Mouse (Mus musculus): ENCODE measurements around the gene Ppif. TPM values are rescaled to one million over a fixed set of nuclear protein-coding genes. Genes with fewer than 3 reads are reported as not detected.

Gene Ppif
- polyA plus RNA-seq, 1 experiment from 2014 or later = 13.8 TPM

- Histone ChIP-seq H3K4me2 (replicated peaks; ENCODE audit: low read depth, low read length) (no peak overlapping the region), H3K27ac (ENCODE audit: low read length) (no peak overlapping the region), H3K9me3 (ENCODE audit: low read length) (no peaks in the 10 kb centered on the region), H3K27me3 (replicated peaks; ENCODE audit: insufficient read depth, low read length) (no peaks in the 10 kb centered on the region), H3K4me3 (ENCODE audit: low read depth, low read length) (no peak overlapping the region), H3K9ac (replicated peaks; ENCODE audit: low read depth) (no peak overlapping the region), H3K4me1 (ENCODE audit: insufficient read depth, low read depth, low read length) (peaks cover 9% of the 10 kb centered on the region; the same call in 1 of the 2 replicates), H3K36me3 (ENCODE audit: insufficient read depth, low read length) (0 out of 2 replicates have a peak, but pooled peaks cover 3% of the 10 kb centered on the region)
- TF ChIP-seq CTCF (IDR thresholded peaks at IDR 0.05) (no peak), EP300 (IDR thresholded peaks at IDR 0.05) (no peak)
- 62% methylated on average over 1 of the region's 1 CpGs for WGBS
- DNase-seq (ENCODE audit: low spot score) (no peak), ATAC-seq (no peak)
These were observed 22.6 kb downstream of the Ppif start for GRCm38 (mm10) chr14:25716528-25716927.

- no peak for ATAC-seq
These were observed 23.8 kb downstream of the Ppif start for GRCm38 (mm10) chr14:25717718-25718117.

GRCm38 (mm10) chr14:25718471-25718870 lies 24.5 kb downstream of the Ppif start:
- H3K27ac ChIP-seq (ENCODE audit: low read length) = peak overlapping the region; percentile 69
- no peak overlapping the region for H3K4me2 ChIP-seq (replicated peaks; ENCODE audit: low read depth, low read length)
- DNase-seq (ENCODE audit: low spot score) = peak; percentile 87
- H3K9me3 ChIP-seq (ENCODE audit: low read length) = no peaks in the 10 kb centered on the region
- H3K36me3 ChIP-seq (ENCODE audit: insufficient read depth, low read length) = 0 out of 2 replicates have a peak, but pooled peaks cover 3% of the 10 kb centered on the region
- no peak overlapping the region for H3K4me3 ChIP-seq (ENCODE audit: low read depth, low read length)
- peak; percentile 87 for ATAC-seq
- H3K4me1 ChIP-seq (ENCODE audit: insufficient read depth, low read depth, low read length) = 0 out of 2 replicates have a peak, but pooled peaks cover 8% of the 10 kb centered on the region
- WGBS = 5% methylated on average over 2 of the region's 2 CpGs
- TF ChIP-seq CTCF (IDR thresholded peaks at IDR 0.05) (no peak), EP300 (IDR thresholded peaks at IDR 0.05) (peak; percentile 10; the same call in 1 of the 2 replicates)
- no peaks in the 10 kb centered on the region for H3K27me3 ChIP-seq (replicated peaks; ENCODE audit: insufficient read depth, low read length)
- H3K9ac ChIP-seq (replicated peaks; ENCODE audit: low read depth) = no peak overlapping the region

More at GRCm38 (mm10) chr14:25717718-25718117, 23.8 kb downstream of the Ppif start:
- WGBS = 85% methylated on average over 8 of the region's 8 CpGs
- Histone ChIP-seq H3K4me2 (replicated peaks; ENCODE audit: low read depth, low read length) (no peak overlapping the region), H3K36me3 (ENCODE audit: insufficient read depth, low read length) (0 out of 2 replicates have a peak, but pooled peaks cover 3% of the 10 kb centered on the region), H3K4me3 (ENCODE audit: low read depth, low read length) (no peak overlapping the region), H3K27ac (ENCODE audit: low read length) (0 out of 2 replicates have a peak overlapping the region, but pooled peaks have one; percentile 20), H3K9me3 (ENCODE audit: low read length) (no peaks in the 10 kb centered on the region), H3K27me3 (replicated peaks; ENCODE audit: insufficient read depth, low read length) (no peaks in the 10 kb centered on the region), H3K9ac (replicated peaks; ENCODE audit: low read depth) (no peak overlapping the region), H3K4me1 (ENCODE audit: insufficient read depth, low read depth, low read length) (0 out of 2 replicates have a peak, but pooled peaks cover 8% of the 10 kb centered on the region)
- TF ChIP-seq EP300 (IDR thresholded peaks at IDR 0.05) (no peak), CTCF (IDR thresholded peaks at IDR 0.05) (no peak)
- no peak for DNase-seq (ENCODE audit: low spot score)

GRCm38 (mm10) chr14:25719371-25719770 lies 25.4 kb downstream of the Ppif start:
- ATAC-seq (peak; percentile 29), DNase-seq (ENCODE audit: low spot score) (no peak)
- Histone ChIP-seq H3K27ac (ENCODE audit: low read length) (no peak overlapping the region), H3K4me1 (ENCODE audit: insufficient read depth, low read depth, low read length) (0 out of 2 replicates have a peak, but pooled peaks cover 8% of the 10 kb centered on the region), H3K4me2 (replicated peaks; ENCODE audit: low read depth, low read length) (no peak overlapping the region), H3K9ac (replicated peaks; ENCODE audit: low read depth) (no peak overlapping the region), H3K27me3 (replicated peaks; ENCODE audit: insufficient read depth, low read length) (no peaks in the 10 kb centered on the region), H3K9me3 (ENCODE audit: low read length) (no peaks in the 10 kb centered on the region), H3K36me3 (ENCODE audit: insufficient read depth, low read length) (0 out of 2 replicates have a peak, but pooled peaks cover 3% of the 10 kb centered on the region), H3K4me3 (ENCODE audit: low read depth, low read length) (no peak overlapping the region)
- TF ChIP-seq CTCF (IDR thresholded peaks at IDR 0.05) (no peak), EP300 (IDR thresholded peaks at IDR 0.05) (no peak)
- WGBS = 58% methylated on average over 9 of the region's 9 CpGs

- WGBS = 68% methylated on average over 5 of the region's 5 CpGs
- peaks cover 12% of the 10 kb centered on the region; the same call in 1 of the 2 replicates for H3K4me1 ChIP-seq (ENCODE audit: insufficient read depth, low read depth, low read length)
- no peaks in the 10 kb centered on the region for H3K27me3 ChIP-seq (replicated peaks; ENCODE audit: insufficient read depth, low read length)
- H3K9me3 ChIP-seq (ENCODE audit: low read length) = no peaks in the 10 kb centered on the region
- DNase-seq (ENCODE audit: low spot score) = no peak
- H3K36me3 ChIP-seq (ENCODE audit: insufficient read depth, low read length) = no peaks in the 10 kb centered on the region
- no peak overlapping the region for H3K4me2 ChIP-seq (replicated peaks; ENCODE audit: low read depth, low read length)
- H3K4me3 ChIP-seq (ENCODE audit: low read depth, low read length) = no peak overlapping the region
- no peak for ATAC-seq
- no peak overlapping the region for H3K27ac ChIP-seq (ENCODE audit: low read length)
- no peak overlapping the region for H3K9ac ChIP-seq (replicated peaks; ENCODE audit: low read depth)
- TF ChIP-seq EP300 (IDR thresholded peaks at IDR 0.05) = no peak
- no peak for TF ChIP-seq CTCF (IDR thresholded peaks at IDR 0.05)
These were observed 27.2 kb downstream of the Ppif start for GRCm38 (mm10) chr14:25720962-25721707.

- ATAC-seq (peak; percentile 94), DNase-seq (ENCODE audit: low spot score) (peak; percentile 83)
- Histone ChIP-seq H3K4me2 (replicated peaks; ENCODE audit: low read depth, low read length) (no peak overlapping the region), H3K4me3 (ENCODE audit: low read depth, low read length) (no peak overlapping the region), H3K9ac (replicated peaks; ENCODE audit: low read depth) (no peak overlapping the region), H3K27me3 (replicated peaks; ENCODE audit: insufficient read depth, low read length) (no peaks in the 10 kb centered on the region), H3K9me3 (ENCODE audit: low read length) (no peaks in the 10 kb centered on the region), H3K4me1 (ENCODE audit: insufficient read depth, low read depth, low read length) (peaks cover 4% of the 10 kb centered on the region; the same call in 1 of the 2 replicates), H3K36me3 (ENCODE audit: insufficient read depth, low read length) (no peaks in the 10 kb centered on the region), H3K27ac (ENCODE audit: low read length) (peak overlapping the region; percentile 68)
- TF ChIP-seq EP300 (IDR thresholded peaks at IDR 0.05) = peak; percentile 48; the same call in 1 of the 2 replicates
- TF ChIP-seq CTCF (IDR thresholded peaks at IDR 0.05) = peak; percentile 61
- 66% methylated on average over 11 of the region's 11 CpGs for WGBS
These were observed 31.1 kb downstream of the Ppif start for GRCm38 (mm10) chr14:25725032-25725497.
